12 mouse cellular contexts compared by ENCODE assay signal in genomic region chr17:11680456-11680855, GRCm38 (mm10).
"Had no signal": no experiment of that assay in that cellular context is flagged by ENCODE, and none has a peak within 500 bp of the region (broad histone marks: within the 10 kb centered on the region; RNA-seq: fewer than 3 reads in every experiment).

No protein-coding gene starts in this region.

- H3K4me3 ChIP-seq: intestine, embryonic 15.5 days; limb, embryonic 10.5 days; liver, embryonic 15.5 days; midbrain, embryonic 10.5 days; neural tube, embryonic 12.5 days had no signal

- H3K36me3 ChIP-seq: intestine, embryonic 15.5 days; limb, embryonic 10.5 days; liver, embryonic 15.5 days; midbrain, embryonic 10.5 days; neural tube, embryonic 12.5 days had no signal

- ATAC-seq: intestine, embryonic 15.5 days had no signal

- DNase-seq: lung, adult 2 months; lung, postnatal 10 days; lung, postnatal 4 days; midbrain, embryonic 14.5 days; thymus, adult 18-20 months; thymus, postnatal 14 days had no signal

- H3K4me2 ChIP-seq: intestine, embryonic 15.5 days; liver, embryonic 11.5 days; liver, embryonic 15.5 days; neural tube, embryonic 12.5 days had no signal

- H3K4me1 ChIP-seq: intestine, embryonic 15.5 days; liver, embryonic 15.5 days; midbrain, embryonic 10.5 days had no signal

- H3K9me3 ChIP-seq: intestine, embryonic 15.5 days; limb, embryonic 10.5 days; liver, embryonic 15.5 days; midbrain, embryonic 10.5 days; neural tube, embryonic 12.5 days had no signal

- H3K9ac ChIP-seq: intestine, embryonic 15.5 days; liver, embryonic 15.5 days; neural tube, embryonic 12.5 days had no signal

- H3K27me3 ChIP-seq: intestine, embryonic 15.5 days; liver, embryonic 15.5 days; neural tube, embryonic 12.5 days had no signal

- H3K27ac ChIP-seq: intestine, embryonic 15.5 days; limb, embryonic 10.5 days; liver, embryonic 15.5 days; midbrain, embryonic 10.5 days; neural tube, embryonic 12.5 days had no signal
